Mouse (Mus musculus) liver, adult 2 months (tissue): ENCODE data around the gene Myo18b.

Experiments
- CTCF ChIP-seq: fragments of 200-500 bp; IDR thresholded peaks from 2 replicates; pipeline ENCODE4 v1.5.1; 2011; ENCODE audit warnings: low read depth, low read length, control low read depth
- POLR2A ChIP-seq: fragments of 200-500 bp; IDR thresholded peaks from 2 replicates; pipeline ENCODE4 v1.6.1; 2011; ENCODE audit warnings: low read length, control low read depth; ENCODE audit not compliant: insufficient read depth; ENCODE audit errors: extremely low read depth

DNA sequence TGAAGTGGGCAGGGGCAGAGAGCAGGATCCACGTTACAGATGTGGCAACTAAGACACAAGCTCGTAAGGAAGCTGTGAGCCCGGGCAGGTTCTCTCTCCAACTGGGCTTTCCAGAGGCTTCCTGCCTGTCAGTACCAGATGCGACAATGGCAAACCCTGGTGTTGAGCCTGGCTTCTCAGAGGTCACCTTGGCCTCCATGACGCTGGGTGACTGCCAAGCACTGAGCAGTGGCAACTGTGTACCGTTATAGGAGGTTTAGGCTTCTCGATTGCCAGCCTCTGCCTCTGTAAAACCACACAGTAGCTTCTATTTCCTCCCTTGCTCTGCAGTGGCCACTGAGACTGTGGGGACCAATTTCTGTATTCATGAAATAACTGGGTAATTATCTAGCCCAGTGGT is 81.1 kb downstream of the Myo18b start:
- no peak for TF ChIP-seq CTCF
- TF ChIP-seq POLR2A, result no peak
